Mouse (Mus musculus): ENCODE data around the gene Arvcf. TPM values are rescaled to one million over a fixed set of nuclear protein-coding genes. Genes with fewer than 3 reads are reported as not detected.

Gene Arvcf
- polyA plus RNA-seq, 1 experiment from 2014 or later = 26.6 TPM

- H3K27ac ChIP-seq (replicated peaks; ENCODE audit: low read depth, low read length) = peak within 1 kb of the TSS; percentile 52
- no peaks in the 10 kb centered on the region for H3K27me3 ChIP-seq (ENCODE audit: control insufficient read depth, insufficient read depth, low read length)
- H3K9ac ChIP-seq (replicated peaks; ENCODE audit: low read length) = peak within 1 kb of the TSS; percentile 91
- no peaks in the 10 kb centered on the region for H3K9me3 ChIP-seq (replicated peaks; ENCODE audit: control insufficient read depth, low read length)
- WGBS = under 1% methylated on average over 51 of the region's 52 CpGs
- peak; percentile 82 for ATAC-seq (replicated peaks; ENCODE audit: insufficient number of reproducible peaks, low FRiP score, low TSS enrichment, low read depth)
- peak; percentile 63 for DNase-seq (ENCODE audit: low spot score)
- H3K4me1 ChIP-seq (ENCODE audit: control insufficient read depth, insufficient read depth, low read length) = no peaks in the 10 kb centered on the region; the same call in 1 of the 2 replicates
- no peaks in the 10 kb centered on the region for H3K36me3 ChIP-seq (replicated peaks; ENCODE audit: control insufficient read depth, insufficient read depth, low read depth, low read length)
- H3K4me3 ChIP-seq (ENCODE audit: low read depth, low read length) = peak within 1 kb of the TSS; percentile 84
- H3K4me2 ChIP-seq (ENCODE audit: low read depth, low read length) = peak within 1 kb of the TSS; percentile 78
Measured at GRCm38 (mm10) chr16:18426215-18426791, 78.3 kb downstream of the Arvcf start, which contains the start of gene Txnrd2. Txnrd2 (plus strand) TSS chr16:18426384.

GRCm38 (mm10) chr16:18426802-18427280 is 78.9 kb downstream of the Arvcf start, which contains the start of gene Comt:
Comt (minus strand) TSS chr16:18426852.
- no peak for DNase-seq (ENCODE audit: low spot score)
- WGBS = 60% methylated on average over 5 of the region's 5 CpGs
- peak within 1 kb of the TSS; percentile 84 for H3K4me3 ChIP-seq (ENCODE audit: low read depth, low read length)
- peak within 1 kb of the TSS; percentile 78 for H3K4me2 ChIP-seq (ENCODE audit: low read depth, low read length)
- H3K9ac ChIP-seq (replicated peaks; ENCODE audit: low read length) = peak within 1 kb of the TSS; percentile 91
- no peaks in the 10 kb centered on the region; the same call in 1 of the 2 replicates for H3K4me1 ChIP-seq (ENCODE audit: control insufficient read depth, insufficient read depth, low read length)
- H3K27me3 ChIP-seq (ENCODE audit: control insufficient read depth, insufficient read depth, low read length) = no peaks in the 10 kb centered on the region
- no peaks in the 10 kb centered on the region for H3K9me3 ChIP-seq (replicated peaks; ENCODE audit: control insufficient read depth, low read length)
- no peaks in the 10 kb centered on the region for H3K36me3 ChIP-seq (replicated peaks; ENCODE audit: control insufficient read depth, insufficient read depth, low read depth, low read length)
- no peak for ATAC-seq (replicated peaks; ENCODE audit: insufficient number of reproducible peaks, low FRiP score, low TSS enrichment, low read depth)
- peak within 1 kb of the TSS; percentile 52 for H3K27ac ChIP-seq (replicated peaks; ENCODE audit: low read depth, low read length)

- Histone ChIP-seq H3K27ac (replicated peaks; ENCODE audit: low read depth, low read length) (no peak overlapping the region), H3K4me1 (ENCODE audit: control insufficient read depth, insufficient read depth, low read length) (no peaks in the 10 kb centered on the region; the same call in 1 of the 2 replicates), H3K9me3 (replicated peaks; ENCODE audit: control insufficient read depth, low read length) (no peaks in the 10 kb centered on the region), H3K36me3 (replicated peaks; ENCODE audit: control insufficient read depth, insufficient read depth, low read depth, low read length) (no peaks in the 10 kb centered on the region), H3K4me2 (ENCODE audit: low read depth, low read length) (no peak overlapping the region), H3K9ac (replicated peaks; ENCODE audit: low read length) (no peak overlapping the region), H3K27me3 (ENCODE audit: control insufficient read depth, insufficient read depth, low read length) (no peaks in the 10 kb centered on the region), H3K4me3 (ENCODE audit: low read depth, low read length) (no peak overlapping the region)
- WGBS = 77% methylated on average over 5 of the region's 5 CpGs
- ATAC-seq (replicated peaks; ENCODE audit: insufficient number of reproducible peaks, low FRiP score, low TSS enrichment, low read depth) (no peak), DNase-seq (ENCODE audit: low spot score) (no peak)
Measured at GRCm38 (mm10) chr16:18428011-18428515, 80.1 kb downstream of the Arvcf start.

GRCm38 (mm10) chr16:18428516-18429042 is 80.6 kb downstream of the Arvcf start:
- WGBS = 86% methylated on average over 7 of the region's 7 CpGs
- Histone ChIP-seq H3K9ac (replicated peaks; ENCODE audit: low read length) (no peak overlapping the region; the same call in 1 of the 2 replicates), H3K9me3 (replicated peaks; ENCODE audit: control insufficient read depth, low read length) (no peaks in the 10 kb centered on the region), H3K27ac (replicated peaks; ENCODE audit: low read depth, low read length) (no peak overlapping the region), H3K4me2 (ENCODE audit: low read depth, low read length) (no peak overlapping the region), H3K27me3 (ENCODE audit: control insufficient read depth, insufficient read depth, low read length) (no peaks in the 10 kb centered on the region), H3K36me3 (replicated peaks; ENCODE audit: control insufficient read depth, insufficient read depth, low read depth, low read length) (no peaks in the 10 kb centered on the region), H3K4me3 (ENCODE audit: low read depth, low read length) (no peak overlapping the region), H3K4me1 (ENCODE audit: control insufficient read depth, insufficient read depth, low read length) (no peaks in the 10 kb centered on the region; the same call in 1 of the 2 replicates)
- no peak for ATAC-seq (replicated peaks; ENCODE audit: insufficient number of reproducible peaks, low FRiP score, low TSS enrichment, low read depth)
- DNase-seq (ENCODE audit: low spot score) = no peak

- Histone ChIP-seq H3K9me3 (replicated peaks; ENCODE audit: control insufficient read depth, low read length) (no peaks in the 10 kb centered on the region), H3K27ac (replicated peaks; ENCODE audit: low read depth, low read length) (no peak overlapping the region), H3K36me3 (replicated peaks; ENCODE audit: control insufficient read depth, insufficient read depth, low read depth, low read length) (no peaks in the 10 kb centered on the region), H3K27me3 (ENCODE audit: control insufficient read depth, insufficient read depth, low read length) (no peaks in the 10 kb centered on the region), H3K4me2 (ENCODE audit: low read depth, low read length) (no peak overlapping the region), H3K9ac (replicated peaks; ENCODE audit: low read length) (no peak overlapping the region), H3K4me1 (ENCODE audit: control insufficient read depth, insufficient read depth, low read length) (no peaks in the 10 kb centered on the region; the same call in 1 of the 2 replicates), H3K4me3 (ENCODE audit: low read depth, low read length) (no peak overlapping the region)
- 94% methylated on average over 8 of the region's 8 CpGs for WGBS
- no peak for DNase-seq (ENCODE audit: low spot score)
- ATAC-seq (replicated peaks; ENCODE audit: insufficient number of reproducible peaks, low FRiP score, low TSS enrichment, low read depth) = no peak
Measured at GRCm38 (mm10) chr16:18429641-18430040, 81.7 kb downstream of the Arvcf start.

- Histone ChIP-seq H3K9ac (replicated peaks; ENCODE audit: low read length) (no peak overlapping the region), H3K9me3 (replicated peaks; ENCODE audit: control insufficient read depth, low read length) (no peaks in the 10 kb centered on the region), H3K27ac (replicated peaks; ENCODE audit: low read depth, low read length) (no peak overlapping the region), H3K4me2 (ENCODE audit: low read depth, low read length) (no peak overlapping the region), H3K36me3 (replicated peaks; ENCODE audit: control insufficient read depth, insufficient read depth, low read depth, low read length) (no peaks in the 10 kb centered on the region), H3K27me3 (ENCODE audit: control insufficient read depth, insufficient read depth, low read length) (no peaks in the 10 kb centered on the region), H3K4me3 (ENCODE audit: low read depth, low read length) (no peak overlapping the region), H3K4me1 (ENCODE audit: control insufficient read depth, insufficient read depth, low read length) (no peaks in the 10 kb centered on the region)
- peak; percentile 57 for DNase-seq (ENCODE audit: low spot score)
- WGBS = 68% methylated on average over 8 of the region's 8 CpGs
- ATAC-seq (replicated peaks; ENCODE audit: insufficient number of reproducible peaks, low FRiP score, low TSS enrichment, low read depth) = no peak
Measured at GRCm38 (mm10) chr16:18430641-18431212, 82.7 kb downstream of the Arvcf start.

- Histone ChIP-seq H3K36me3 (replicated peaks; ENCODE audit: control insufficient read depth, insufficient read depth, low read depth, low read length) (no peaks in the 10 kb centered on the region), H3K4me2 (ENCODE audit: low read depth, low read length) (no peak overlapping the region), H3K4me3 (ENCODE audit: low read depth, low read length) (no peak overlapping the region), H3K4me1 (ENCODE audit: control insufficient read depth, insufficient read depth, low read length) (no peaks in the 10 kb centered on the region), H3K27ac (replicated peaks; ENCODE audit: low read depth, low read length) (no peak overlapping the region), H3K27me3 (ENCODE audit: control insufficient read depth, insufficient read depth, low read length) (no peaks in the 10 kb centered on the region), H3K9ac (replicated peaks; ENCODE audit: low read length) (no peak overlapping the region), H3K9me3 (replicated peaks; ENCODE audit: control insufficient read depth, low read length) (no peaks in the 10 kb centered on the region)
- WGBS = 89% methylated on average over 5 of the region's 5 CpGs
- DNase-seq (ENCODE audit: low spot score) (no peak), ATAC-seq (replicated peaks; ENCODE audit: insufficient number of reproducible peaks, low FRiP score, low TSS enrichment, low read depth) (no peak)
Measured at GRCm38 (mm10) chr16:18433341-18433920, 85.4 kb downstream of the Arvcf start.
